Mouse (Mus musculus) ES-E14 (cell line): ENCODE measurements around the gene Strn3.

Experiments used
- CHD2 ChIP-seq: IDR thresholded peaks from 2 replicates; pipeline ENCODE4 v1.6.1; 2014; ENCODE audit warnings: mild to moderate bottlenecking, low read depth, low read length, inconsistent platforms
- HCFC1 ChIP-seq: IDR thresholded peaks from 2 replicates; pipeline ENCODE4 v1.6.1; 2012; ENCODE audit warnings: low read length, inconsistent platforms, borderline replicate concordance; ENCODE audit not compliant: insufficient read depth
- MAFK ChIP-seq: IDR thresholded peaks from 2 replicates; pipeline ENCODE4 v1.6.1; 2014; ENCODE audit warnings: mild to moderate bottlenecking, low read depth, low read length, inconsistent platforms; ENCODE audit not compliant: insufficient read depth
- ZC3H11A ChIP-seq: IDR thresholded peaks from 2 replicates; pipeline ENCODE4 v1.6.1; 2012; ENCODE audit warnings: low read depth, mild to moderate bottlenecking, inconsistent platforms, low read length, borderline replicate concordance
- ZNF384 ChIP-seq: IDR thresholded peaks from 2 replicates; pipeline ENCODE4 v1.6.1; 2012; ENCODE audit warnings: low read depth, low read length, inconsistent platforms

- no peak for TF ChIP-seq ZC3H11A
- no peak for TF ChIP-seq CHD2
- TF ChIP-seq HCFC1: no peak
- no peak for TF ChIP-seq MAFK
- no peak for TF ChIP-seq ZNF384
These were observed 37.4 kb upstream of the Strn3 start for GRCm38 (mm10) chr12:51729058-51729457.
